Mouse (Mus musculus): Measurements from ENCODE around the gene Hsf5.

Gene Hsf5

GRCm38 (mm10) chr11:87642865-87643264, 25.9 kb downstream of the Hsf5 start:
- no peak for DNase-seq

GRCm38 (mm10) chr11:87654693-87655092, 37.7 kb downstream of the Hsf5 start:
- DNase-seq: no peak

- no peak for DNase-seq
These were observed 42.3 kb downstream of the Hsf5 start for GRCm38 (mm10) chr11:87659216-87659615.

- peak; percentile 92 to 95 for DNase-seq
These were observed 45.4 kb downstream of the Hsf5 start, which contains the start of gene Rnf43 for GRCm38 (mm10) chr11:87662407-87662806. Rnf43 (plus strand) TSS chr11:87662722.

- DNase-seq: peak in 1 of 2 experiments; percentile 16
These were observed 45.9 kb downstream of the Hsf5 start for GRCm38 (mm10) chr11:87662822-87663221.

- no peak for DNase-seq
These were observed 47.0 kb downstream of the Hsf5 start for GRCm38 (mm10) chr11:87663948-87664347.

- no peak for DNase-seq
These were observed 47.6 kb downstream of the Hsf5 start for GRCm38 (mm10) chr11:87664521-87664920.

GRCm38 (mm10) chr11:87665224-87665623, 48.3 kb downstream of the Hsf5 start:
- DNase-seq: no peak

GRCm38 (mm10) chr11:87665658-87666057, 48.7 kb downstream of the Hsf5 start:
- no peak for DNase-seq

- DNase-seq: no peak
These were observed 49.5 kb downstream of the Hsf5 start for GRCm38 (mm10) chr11:87666256-87667035.

- no peak for DNase-seq
These were observed 50.4 kb downstream of the Hsf5 start for GRCm38 (mm10) chr11:87667107-87668090.

GRCm38 (mm10) chr11:87673282-87673681, 56.3 kb downstream of the Hsf5 start:
- DNase-seq: no peak

- DNase-seq: no peak
These were observed 58.6 kb downstream of the Hsf5 start for GRCm38 (mm10) chr11:87675606-87676005.

GRCm38 (mm10) chr11:87677756-87678155, 60.8 kb downstream of the Hsf5 start:
- DNase-seq: no peak

GRCm38 (mm10) chr11:87678545-87678944, 61.6 kb downstream of the Hsf5 start:
- no peak for DNase-seq

GRCm38 (mm10) chr11:87678976-87679375, 62.0 kb downstream of the Hsf5 start:
- no peak for DNase-seq

GRCm38 (mm10) chr11:87680786-87681185, 63.8 kb downstream of the Hsf5 start:
- no peak for DNase-seq

GRCm38 (mm10) chr11:87682096-87682495, 65.1 kb downstream of the Hsf5 start:
- DNase-seq: no peak

- no peak for DNase-seq
These were observed 66.0 kb downstream of the Hsf5 start for GRCm38 (mm10) chr11:87682838-87683571.

- peak; percentile 36 to 44 for DNase-seq
These were observed 69.4 kb downstream of the Hsf5 start for GRCm38 (mm10) chr11:87686407-87686806.

GRCm38 (mm10) chr11:87687246-87688225, 70.6 kb downstream of the Hsf5 start:
- no peak for DNase-seq
